Mouse (Mus musculus): ENCODE measurements around the gene Zfp839.

- TF ChIP-seq GATA1 (IDR thresholded peaks at IDR 0.05; ENCODE audit: borderline replicate concordance, low read length) = no peak
- no peak for TF ChIP-seq FLI1 (IDR thresholded peaks at IDR 0.05; ENCODE audit: low read length)
Measured at GRCm38 (mm10) chr12:110808848-110809247, 41.2 kb upstream of the Zfp839 start.

All from megakaryocyte, embryonic 14.5 days (primary cell).